Mouse (Mus musculus): Measurements from ENCODE around the gene Pdcd6ip.

- no peak for TF ChIP-seq POLR2A (IDR thresholded peaks at IDR 0.05; ENCODE audit: low read depth, low read length)
- TF ChIP-seq CTCF (conservative IDR thresholded peaks at IDR 0.05; ENCODE audit: insufficient read depth, insufficient read length, low read depth, low read length): no peak
These were observed 20.6 kb downstream of the Pdcd6ip start for GRCm38 (mm10) chr9:113687461-113687860.

Data from kidney, adult 2 months (tissue).